Mouse (Mus musculus) spleen, postnatal 10 days (tissue): ENCODE measurements around the gene Mecom.

Experiments
- DNase-seq, 2 experiments: peaks; one replicate each; pipeline ENCODE4 v3.0.0; 2021 to 2022; ENCODE audit warnings: low spot score in 2 of 2

The Mecom gene

GRCm38 (mm10) chr3:30353878-30354727 lies 193.7 kb downstream of the Mecom start:
- DNase-seq = no peak

DNA sequence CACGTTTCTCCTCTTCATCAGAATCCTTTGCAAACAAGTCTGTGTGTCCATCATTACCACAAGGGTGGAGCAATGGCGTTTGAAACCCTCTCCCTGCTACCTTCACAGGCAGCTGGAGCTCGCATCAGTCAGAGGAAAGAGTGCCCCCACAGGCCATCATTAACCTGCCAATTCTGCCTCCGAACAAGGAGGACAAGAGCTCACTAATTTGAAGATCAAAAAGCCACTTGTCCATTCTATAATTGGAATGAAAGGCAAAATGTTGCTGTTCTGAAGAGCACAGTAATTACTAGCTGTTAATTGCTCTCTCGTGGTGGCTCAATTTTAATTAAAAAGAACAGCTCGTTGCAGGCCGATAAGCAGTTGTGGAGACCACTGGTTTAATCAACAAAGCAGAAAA lies 198.5 kb downstream of the Mecom start:
- no peak for DNase-seq

GRCm38 (mm10) chr3:30344151-30344550 lies 203.7 kb downstream of the Mecom start:
- DNase-seq = no peak

GRCm38 (mm10) chr3:30332337-30332736 lies 215.5 kb downstream of the Mecom start:
- DNase-seq = no peak

GRCm38 (mm10) chr3:30330476-30330875 lies 217.3 kb downstream of the Mecom start:
- DNase-seq = no peak

DNA sequence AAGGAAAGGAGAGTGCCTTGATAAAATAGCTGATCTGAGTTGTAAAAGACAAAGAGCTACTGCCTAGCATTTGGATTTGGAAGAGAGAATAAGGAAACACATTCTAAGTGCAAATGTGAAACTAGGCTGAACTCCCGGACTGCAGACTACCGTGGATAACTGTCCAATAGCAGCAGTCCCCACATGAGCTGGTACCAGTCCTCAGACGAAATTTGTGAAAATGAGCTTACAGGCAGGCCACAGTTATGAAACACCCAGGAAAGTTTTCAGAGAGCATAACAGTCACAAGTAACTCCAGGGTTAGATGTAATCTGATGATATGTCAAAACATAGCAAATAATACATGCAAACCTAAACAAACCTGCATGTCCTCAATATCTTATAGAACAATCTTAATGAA lies 217.8 kb downstream of the Mecom start:
- DNase-seq = no peak

- no peak for DNase-seq
Observed at GRCm38 (mm10) chr3:30314955-30315354, 232.9 kb downstream of the Mecom start.

DNA sequence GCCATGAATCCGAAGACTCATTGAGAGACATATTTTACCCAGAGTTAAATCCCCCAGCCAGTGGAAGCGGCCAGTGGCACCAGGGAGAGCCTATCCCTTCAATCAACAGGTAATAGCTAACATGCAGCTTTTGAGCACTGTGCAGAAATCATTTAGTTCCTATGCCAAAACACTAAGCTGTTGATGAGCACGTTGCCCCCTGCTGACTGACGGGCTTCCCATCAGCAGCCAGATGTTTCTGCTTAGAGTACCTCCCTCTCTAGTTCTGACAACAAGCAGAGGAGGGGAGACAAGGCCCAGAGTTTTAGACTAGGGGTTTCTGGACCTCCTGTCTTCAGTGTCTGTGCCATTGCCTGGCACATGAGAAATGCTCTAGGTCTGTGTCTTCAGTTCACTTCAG lies 239.7 kb downstream of the Mecom start:
- DNase-seq = no peak

DNA sequence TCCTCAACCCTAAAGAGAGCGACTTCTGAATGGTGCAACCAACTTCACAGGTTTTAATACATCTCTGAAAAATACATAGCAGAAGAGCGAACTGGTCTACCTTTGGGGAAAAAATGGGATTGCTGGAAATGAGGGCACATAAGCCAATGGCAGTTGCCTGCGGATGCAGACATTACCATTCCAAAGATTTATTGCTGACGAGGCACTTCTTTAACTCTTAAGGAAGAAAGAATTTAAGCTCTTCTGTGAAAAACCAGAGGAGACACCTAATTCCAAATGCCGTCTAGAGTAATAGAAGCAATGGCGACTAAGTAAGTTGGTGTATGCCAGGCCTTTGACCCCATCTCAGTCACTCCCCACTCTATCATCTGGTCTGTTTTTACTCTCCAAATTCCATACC lies 240.2 kb downstream of the Mecom start:
- DNase-seq = no peak

DNA sequence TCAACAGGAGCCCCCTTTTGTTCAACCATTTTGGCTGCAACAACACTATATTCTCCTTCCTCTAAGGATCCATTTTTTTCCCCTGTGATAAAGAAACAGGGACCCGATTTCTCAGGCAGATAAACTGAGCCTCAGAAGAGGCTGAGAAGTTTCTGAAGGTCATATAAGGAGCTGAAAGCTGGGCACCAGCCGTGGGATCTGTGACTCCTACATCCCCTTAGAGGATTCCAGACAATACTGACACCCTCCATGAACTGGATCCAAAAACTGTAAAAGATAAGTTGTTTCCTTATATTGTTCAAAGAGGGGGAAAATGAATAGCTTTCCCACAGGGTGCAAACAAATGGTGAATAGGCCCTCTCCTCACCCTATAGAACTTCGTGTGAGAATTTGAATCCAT lies 241.7 kb downstream of the Mecom start:
- DNase-seq = no peak

- no peak for DNase-seq
Observed at GRCm38 (mm10) chr3:30299460-30299859, 248.3 kb downstream of the Mecom start.

GRCm38 (mm10) chr3:30294433-30294832 lies 253.4 kb downstream of the Mecom start:
- no peak for DNase-seq

DNA sequence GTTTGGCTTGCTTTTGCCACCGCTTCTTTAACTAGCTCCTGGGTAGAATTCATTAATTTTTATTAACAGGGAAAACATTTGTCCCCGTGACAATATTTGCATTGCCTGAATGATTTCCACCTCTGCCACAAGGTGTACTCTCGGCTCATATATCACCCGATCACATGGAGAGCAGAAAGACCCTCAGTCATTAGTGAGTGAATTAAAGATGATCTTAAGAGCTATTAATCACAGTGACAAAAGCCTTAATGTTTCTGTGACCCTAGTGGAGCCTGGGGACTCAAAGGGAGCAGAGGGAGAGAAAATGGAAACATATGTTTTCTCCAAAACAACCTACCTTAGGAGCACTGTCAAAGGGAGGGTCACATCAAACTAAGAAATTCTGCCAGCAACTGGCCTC lies 261.3 kb downstream of the Mecom start:
- DNase-seq = no peak

DNA sequence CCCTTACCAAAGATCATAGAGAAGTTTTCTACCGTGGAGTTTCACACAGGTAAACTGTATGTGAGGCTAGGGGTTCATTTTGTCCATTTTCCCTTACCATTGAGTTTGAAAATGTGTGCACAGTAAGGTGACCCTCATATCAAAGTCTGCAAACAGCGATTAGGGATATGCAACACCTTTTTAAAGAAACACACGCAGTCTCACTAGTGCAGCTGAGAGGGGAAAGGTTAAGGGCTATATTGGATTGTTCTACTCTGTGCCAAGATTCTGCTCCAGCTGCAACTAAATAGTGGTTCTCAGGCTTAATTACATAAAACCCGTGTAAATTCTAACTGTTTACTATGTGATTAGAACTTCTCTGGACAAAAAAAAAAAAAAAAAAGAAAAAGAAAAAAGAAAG lies 263.7 kb downstream of the Mecom start:
- no peak for DNase-seq

- DNase-seq = no peak
Observed at GRCm38 (mm10) chr3:30283562-30283961, 264.2 kb downstream of the Mecom start.

DNA sequence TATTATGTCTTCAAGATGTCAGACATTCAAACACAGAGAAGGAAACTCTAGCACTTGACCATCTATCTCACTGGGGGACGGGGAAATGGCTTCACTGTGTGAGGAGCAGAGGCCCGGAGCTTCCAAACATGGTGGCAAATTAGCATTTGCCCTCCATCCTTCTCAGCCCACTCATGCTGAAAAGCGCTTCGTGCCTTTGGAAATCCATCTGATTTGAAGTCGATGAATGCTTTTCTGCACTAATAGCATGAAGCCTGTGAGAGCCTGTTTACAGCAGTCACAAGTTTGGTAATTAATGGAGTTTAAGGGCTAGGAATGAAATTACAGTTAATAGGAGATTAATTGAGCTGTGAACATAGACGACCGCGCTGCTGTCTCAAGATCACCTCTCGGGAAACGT lies 270.2 kb downstream of the Mecom start:
- no peak for DNase-seq

DNA sequence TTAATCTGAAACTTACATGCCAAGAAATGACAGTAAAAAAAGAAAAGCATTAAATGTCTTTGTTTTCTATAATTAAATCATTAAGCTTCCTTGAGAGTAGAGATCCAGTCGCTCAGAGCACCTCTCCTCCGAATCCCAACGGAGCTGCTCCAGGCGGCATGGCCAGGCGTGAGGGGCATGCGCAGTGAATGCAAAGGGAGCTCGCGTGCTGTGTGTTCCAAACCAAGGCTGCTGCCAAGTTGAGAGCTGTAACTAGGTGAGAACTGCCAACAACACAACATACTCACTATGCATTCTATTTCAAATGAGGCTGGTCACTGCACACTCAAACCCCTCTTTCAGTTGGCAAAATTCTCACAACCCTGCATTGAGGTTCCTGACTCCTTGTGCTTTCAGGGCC lies 271.7 kb downstream of the Mecom start:
- no peak for DNase-seq

GRCm38 (mm10) chr3:30269253-30269652 lies 278.6 kb downstream of the Mecom start:
- no peak for DNase-seq

DNA sequence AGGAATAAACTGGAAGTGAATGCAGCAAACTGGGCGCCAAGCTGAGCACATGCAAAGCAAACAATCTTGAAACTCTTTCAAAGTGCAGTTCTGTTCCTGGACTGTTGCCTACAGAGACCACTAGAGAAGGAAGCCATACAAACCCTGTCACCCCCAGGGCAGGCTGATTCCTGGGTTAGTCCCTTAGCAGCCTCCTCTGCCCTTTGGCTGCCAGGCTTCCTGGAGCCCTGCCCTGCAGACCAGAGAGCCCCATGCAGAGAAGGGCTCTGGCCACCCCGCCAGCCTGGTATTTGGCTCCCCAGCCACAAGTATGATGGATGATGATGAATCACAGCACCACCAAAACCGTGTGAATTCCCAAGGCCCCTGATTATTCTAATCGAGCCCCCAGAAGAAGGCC lies 286.9 kb downstream of the Mecom start:
- DNase-seq = no peak

DNA sequence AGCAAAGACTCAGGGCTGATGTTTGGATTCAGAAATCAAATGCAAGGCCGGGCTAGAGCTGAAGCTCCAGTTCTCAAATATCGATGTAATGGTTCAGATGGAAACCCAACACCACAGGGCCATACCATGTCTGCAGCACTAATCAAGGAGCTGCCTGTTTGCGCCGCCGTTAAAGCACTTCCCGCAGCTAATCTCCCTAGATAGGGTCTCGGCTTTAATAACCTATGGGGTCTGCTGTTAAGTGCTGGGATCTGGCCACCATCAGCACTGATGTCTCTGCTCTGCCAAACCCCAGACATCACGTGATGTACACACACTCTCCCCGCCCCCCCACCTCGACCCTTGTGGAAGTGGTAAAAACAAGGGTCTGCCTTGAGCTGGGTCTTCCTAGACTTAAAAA lies 289.4 kb downstream of the Mecom start:
- DNase-seq = no peak

DNA sequence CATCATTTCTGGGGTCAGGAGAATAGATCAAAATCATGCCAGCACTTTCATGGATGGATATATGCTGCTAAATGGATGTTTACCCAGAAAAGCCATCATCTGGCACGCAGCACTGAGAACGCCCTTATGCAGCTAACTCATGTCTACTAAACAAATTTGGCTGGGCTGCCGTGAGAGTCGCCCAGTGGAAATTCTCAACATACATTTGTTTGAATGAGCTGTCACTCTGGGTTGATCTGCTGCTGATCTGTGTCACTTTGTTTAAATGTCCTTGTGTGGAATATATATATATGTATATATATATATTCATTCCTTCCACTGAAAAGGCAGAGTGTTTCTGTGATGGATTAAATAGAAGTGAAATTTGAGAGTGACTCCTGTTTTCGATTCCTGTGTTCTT lies 290.0 kb downstream of the Mecom start:
- DNase-seq = no peak

GRCm38 (mm10) chr3:30256896-30257295 lies 290.9 kb downstream of the Mecom start:
- no peak for DNase-seq

- no peak for DNase-seq
Observed at GRCm38 (mm10) chr3:30255828-30256227, 292.0 kb downstream of the Mecom start.

DNA sequence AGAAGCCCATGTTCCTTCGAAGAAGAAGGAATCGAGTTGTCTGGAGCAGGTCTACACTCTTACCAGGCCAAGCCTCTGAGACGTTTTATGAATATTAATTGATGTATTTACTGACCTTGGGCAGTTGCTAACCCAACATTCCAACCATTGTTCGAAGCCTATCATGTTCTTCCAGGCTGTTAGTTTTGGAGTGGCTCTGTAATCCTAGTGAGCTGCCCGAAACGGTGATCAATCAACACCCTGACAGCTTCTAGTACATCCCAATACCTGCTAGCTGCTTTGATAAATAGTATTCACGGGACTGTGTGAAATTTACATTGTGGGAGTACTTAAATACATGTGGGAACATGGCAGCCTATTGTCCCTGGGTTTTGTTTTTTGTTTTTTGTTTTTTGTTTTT lies 293.4 kb downstream of the Mecom start:
- DNase-seq = no peak
